ENCODE assay signal across 10 mouse cellular contexts in genomic region chr16:22655812-22656211, GRCm38 (mm10). TPM values are rescaled to one million over a fixed set of nuclear protein-coding genes. Genes with fewer than 3 reads are reported as not detected.
A peak's percentile ranks its signal among the peaks of the same experiment; 100 is the strongest.
DNase-seq lines count a peak whose midpoint lies in the region; ATAC-seq lines count a peak whose summit lies in the region.
"Had no signal": no experiment of that assay in that cellular context is flagged by ENCODE, and none has a peak within 500 bp of the region (broad histone marks: within the 10 kb centered on the region; RNA-seq: fewer than 3 reads in every experiment).

No protein-coding gene starts in this region.

- peak overlapping the region; percentile 95 for H3K4me2 ChIP-seq in heart, embryonic 14.5 days (ENCODE audit: low read length)
- H3K4me2 ChIP-seq in hindbrain, embryonic 13.5 days = peak overlapping the region; percentile 95
- peak overlapping the region; percentile 94 for H3K4me2 ChIP-seq in midbrain, embryonic 16.5 days (ENCODE audit: low read length)

- no peaks in the 10 kb centered on the region for H3K36me3 ChIP-seq in heart, embryonic 14.5 days (ENCODE audit: control insufficient read depth, insufficient read depth, low read length)
- no peaks in the 10 kb centered on the region for H3K36me3 ChIP-seq in hindbrain, embryonic 13.5 days
- H3K36me3 ChIP-seq in midbrain, embryonic 16.5 days (ENCODE audit: control insufficient read depth, insufficient read depth, low read length) = no peaks in the 10 kb centered on the region
- H3K36me3 ChIP-seq: embryonic facial prominence, embryonic 12.5 days had no signal

- 3% methylated on average over 11 of the region's 11 CpGs for WGBS in heart, embryonic 14.5 days
- 8% methylated on average over 11 of the region's 11 CpGs for WGBS in hindbrain, embryonic 13.5 days
- WGBS in midbrain, embryonic 16.5 days = 2% methylated on average over 11 of the region's 11 CpGs

- peaks cover 5 to 9% of the 10 kb centered on the region in 2 experiments for H3K4me1 ChIP-seq in heart, embryonic 14.5 days (ENCODE audit: control insufficient read depth in 2 of 2, insufficient read depth in 2 of 2, low read length in 2 of 2)
- peaks cover 17% of the 10 kb centered on the region for H3K4me1 ChIP-seq in hindbrain, embryonic 13.5 days (replicated peaks)
- H3K4me1 ChIP-seq in midbrain, embryonic 16.5 days (ENCODE audit: control insufficient read depth, insufficient read depth, low read length) = no peaks in the 10 kb centered on the region

- no peak for DNase-seq in heart, adult 18-20 months
- DNase-seq in brain, adult 2 months (ENCODE audit: low read depth, low spot score) = peak; percentile 39
- no peak for DNase-seq in lung, postnatal 10 days
- DNase-seq in spleen, adult 12 weeks (ENCODE audit: low spot score) = no peak

- peaks cover 39% of the 10 kb centered on the region for H3K27me3 ChIP-seq in heart, embryonic 14.5 days (ENCODE audit: control insufficient read depth, insufficient read depth, low read length)
- H3K27me3 ChIP-seq in hindbrain, embryonic 13.5 days = peaks cover 53% of the 10 kb centered on the region
- peaks cover 15% of the 10 kb centered on the region for H3K27me3 ChIP-seq in midbrain, embryonic 16.5 days (ENCODE audit: control insufficient read depth, insufficient read depth, low read depth, low read length)

- H3K4me3 ChIP-seq in heart, embryonic 14.5 days (ENCODE audit: control insufficient read depth in 1 of 2, insufficient read depth in 1 of 2, low read depth in 1 of 2, low read length in 2 of 2) = peak overlapping the region in 1 of 2 experiments; percentile 52; a peak in 3 of 4 replicates
- peak overlapping the region; percentile 54; the same call in 1 of the 2 replicates for H3K4me3 ChIP-seq in hindbrain, embryonic 13.5 days
- H3K4me3 ChIP-seq in midbrain, embryonic 16.5 days (ENCODE audit: low read depth, low read length) = peak overlapping the region; percentile 23
- H3K4me3 ChIP-seq: myocyte had no signal

- H3K27ac ChIP-seq in heart, embryonic 14.5 days (replicated peaks in 1 of 2; ENCODE audit: control insufficient read depth in 1 of 2, insufficient read depth in 1 of 2, low read depth in 2 of 2, low read length in 2 of 2) = no peak overlapping the region
- H3K27ac ChIP-seq in hindbrain, embryonic 13.5 days = no peak overlapping the region
- no peak overlapping the region for H3K27ac ChIP-seq in midbrain, embryonic 16.5 days (ENCODE audit: low read length)
- H3K27ac ChIP-seq: embryonic facial prominence, embryonic 12.5 days had no signal

- H3K9me3 ChIP-seq in heart, embryonic 14.5 days (ENCODE audit: control insufficient read depth, low read length) = no peaks in the 10 kb centered on the region
- no peaks in the 10 kb centered on the region for H3K9me3 ChIP-seq in hindbrain, embryonic 13.5 days
- H3K9me3 ChIP-seq in midbrain, embryonic 16.5 days (replicated peaks; ENCODE audit: control insufficient read depth, low read length, poor library complexity, severe bottlenecking) = no peaks in the 10 kb centered on the region
- H3K9me3 ChIP-seq: embryonic facial prominence, embryonic 12.5 days had no signal

- ATAC-seq in heart, embryonic 14.5 days (ENCODE audit: insufficient number of reproducible peaks, insufficient read depth, low FRiP score, low read depth) = no peak
- ATAC-seq in hindbrain, embryonic 13.5 days (ENCODE audit: low FRiP score) = no peak
- ATAC-seq in midbrain, embryonic 16.5 days = no peak
- ATAC-seq in erythroid progenitor cell, adult 5-6 weeks (replicated peaks; ENCODE audit: low FRiP score, poor library complexity, severe bottlenecking) = no peak

- H3K9ac ChIP-seq in heart, embryonic 14.5 days (ENCODE audit: low read length) = no peak overlapping the region
- no peak overlapping the region for H3K9ac ChIP-seq in hindbrain, embryonic 13.5 days
- no peak overlapping the region for H3K9ac ChIP-seq in midbrain, embryonic 16.5 days (ENCODE audit: low read depth, low read length)
- H3K9ac ChIP-seq: embryonic facial prominence, embryonic 12.5 days had no signal

RNA-seq across cellular contexts. Expression of gene Dgkg, which starts 1.2 kb away (rescaled TPM):
- 0.42 and 0.47 TPM in 2 replicates for polyA plus RNA-seq in heart, embryonic 14.5 days (2014; fragmentation: Nextera tagmentation; extraction: Ambion mirVana)
- under 1 TPM; 0.28 to 0.35 TPM for total RNA-seq in heart, adult 18-20 months (2021)
- 0.80 and 0.84 TPM in 2 replicates for polyA plus RNA-seq in hindbrain, embryonic 13.5 days (2015; fragmentation: Nextera tagmentation; extraction: Ambion mirVana)
- polyA plus RNA-seq in midbrain, embryonic 16.5 days (2015; fragmentation: Nextera tagmentation; extraction: Ambion mirVana) = 2.5 and 4.6 TPM in 2 replicates
- 4.0 and 6.7 TPM in 2 replicates for total RNA-seq in erythroid progenitor cell, adult 5-6 weeks (2015; ENCODE audit: low replicate concordance)
- total RNA-seq in erythroid progenitor cell, adult 5-6 weeks (2017; ENCODE audit: low replicate concordance) = 1.5 and 4.0 TPM in 2 replicates
